Mouse (Mus musculus): ENCODE data around the gene Flad1.

GRCm38 (mm10) chr3:89416158-89416557 is 4.5 kb upstream of the Flad1 start:
- TF ChIP-seq CTCF (IDR thresholded peaks at IDR 0.05; ENCODE audit: control insufficient read depth, insufficient read depth, low read length) (no peak), POLR2A (IDR thresholded peaks at IDR 0.05; ENCODE audit: borderline replicate concordance, control insufficient read depth, low read depth, low read length) (no peak)
